Mouse (Mus musculus): Measurements from ENCODE around the gene Junb. TPM values are rescaled to one million over a fixed set of nuclear protein-coding genes. Genes with fewer than 3 reads are reported as not detected.

The Junb gene
- polyA plus RNA-seq, 1 experiment from 2014 or later = 7.5 TPM

GRCm38 (mm10) chr8:84945235-84945632 is 33.3 kb downstream of the Junb start:
- 5% methylated on average over 11 of the region's 11 CpGs for WGBS
- ATAC-seq (ENCODE audit: low FRiP score) = peak; percentile 49
- H3K4me3 ChIP-seq = peak overlapping the region; percentile 51
- H3K4me2 ChIP-seq (replicated peaks) = peak overlapping the region; percentile 67
- no peaks in the 10 kb centered on the region for H3K9me3 ChIP-seq (replicated peaks)
- peaks cover 78% of the 10 kb centered on the region for H3K27me3 ChIP-seq
- peaks cover 27% of the 10 kb centered on the region for H3K4me1 ChIP-seq
- peak overlapping the region; percentile 64; the same call in 1 of the 2 replicates for H3K9ac ChIP-seq
- H3K27ac ChIP-seq = peak overlapping the region; percentile 37; the same call in 1 of the 2 replicates
- H3K36me3 ChIP-seq = no peaks in the 10 kb centered on the region

DNA sequence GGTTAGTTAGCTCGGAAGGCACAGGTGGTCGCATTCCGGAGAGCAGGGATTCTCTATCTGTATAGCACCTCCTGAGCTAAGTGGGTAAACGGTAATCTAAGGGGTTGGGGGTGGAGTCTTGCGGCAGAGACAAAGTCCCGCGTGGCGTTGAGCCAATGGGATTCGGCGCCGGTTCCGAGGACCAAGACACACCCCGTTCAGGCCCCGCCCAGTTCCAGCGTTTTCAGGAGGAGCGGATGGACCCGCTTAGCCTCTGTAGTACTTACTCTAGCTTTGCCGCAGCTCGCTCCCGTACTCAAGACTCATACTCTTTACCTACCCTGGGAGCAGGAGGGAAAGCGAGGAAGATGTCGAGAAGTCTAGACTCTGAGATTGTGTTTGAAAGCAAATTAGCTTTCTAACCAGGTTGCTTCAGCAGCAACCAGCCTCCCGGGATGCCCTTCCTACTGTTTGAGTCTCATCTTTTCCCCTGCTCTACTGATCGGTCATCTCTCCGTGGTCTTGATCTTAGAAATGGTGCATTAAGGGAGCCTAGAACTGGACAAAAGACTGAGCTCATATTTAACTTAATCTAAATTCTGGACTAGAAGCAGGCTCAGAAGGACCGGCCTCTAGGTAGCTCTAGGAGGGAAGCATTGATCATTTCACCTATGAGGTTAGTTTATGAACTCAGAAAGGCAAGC is 33.9 kb downstream of the Junb start:
- Histone ChIP-seq H3K4me1 (peaks cover 27% of the 10 kb centered on the region), H3K4me3 (peak overlapping the region; percentile 51), H3K27me3 (peaks cover 73% of the 10 kb centered on the region), H3K9me3 (replicated peaks) (no peaks in the 10 kb centered on the region), H3K9ac (no peak overlapping the region), H3K4me2 (replicated peaks) (peak overlapping the region; percentile 67), H3K27ac (no peak overlapping the region), H3K36me3 (no peaks in the 10 kb centered on the region)
- peak; percentile 45; the same call in 1 of the 2 replicates for ATAC-seq (ENCODE audit: low FRiP score)
- 4% methylated on average over 26 of the region's 26 CpGs for WGBS

DNA sequence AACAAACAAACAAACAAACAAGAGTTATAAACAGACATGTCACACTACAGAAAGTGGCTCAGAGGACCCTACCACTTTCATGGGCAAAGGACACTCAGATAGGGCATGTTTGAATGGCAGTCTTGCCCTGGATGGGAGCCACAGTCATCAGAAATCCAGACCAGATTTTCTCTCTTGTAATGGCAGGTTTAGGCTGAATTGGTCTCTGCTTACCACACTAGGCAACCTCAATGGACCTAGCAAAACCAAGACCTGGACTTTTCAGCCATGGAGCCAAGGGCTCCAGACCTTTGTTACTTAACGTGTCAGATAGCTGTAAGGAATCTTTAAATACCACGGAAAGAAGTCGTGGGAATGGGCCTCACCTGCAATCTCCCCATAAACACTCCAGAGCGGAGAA is 34.8 kb downstream of the Junb start:
- Histone ChIP-seq H3K4me2 (replicated peaks) (no peak overlapping the region), H3K9ac (no peak overlapping the region), H3K36me3 (no peaks in the 10 kb centered on the region), H3K9me3 (replicated peaks) (no peaks in the 10 kb centered on the region), H3K4me1 (peaks cover 27% of the 10 kb centered on the region), H3K4me3 (no peak overlapping the region), H3K27me3 (peaks cover 68% of the 10 kb centered on the region), H3K27ac (no peak overlapping the region)
- 24% methylated on average over 4 of the region's 4 CpGs for WGBS
- ATAC-seq (ENCODE audit: low FRiP score) = no peak

- Histone ChIP-seq H3K9ac (peak overlapping the region; percentile 89; the same call in 1 of the 2 replicates), H3K4me1 (peaks cover 31% of the 10 kb centered on the region), H3K27ac (peak overlapping the region; percentile 96; the same call in 1 of the 2 replicates), H3K27me3 (peaks cover 58% of the 10 kb centered on the region), H3K9me3 (replicated peaks) (no peaks in the 10 kb centered on the region), H3K4me3 (peak overlapping the region; percentile 70), H3K36me3 (no peaks in the 10 kb centered on the region), H3K4me2 (replicated peaks) (peak overlapping the region; percentile 65)
- no peak for ATAC-seq (ENCODE audit: low FRiP score)
- WGBS = 66% methylated on average over 13 of the region's 13 CpGs
Measured at GRCm38 (mm10) chr8:84937620-84938485, 40.7 kb downstream of the Junb start.

DNA sequence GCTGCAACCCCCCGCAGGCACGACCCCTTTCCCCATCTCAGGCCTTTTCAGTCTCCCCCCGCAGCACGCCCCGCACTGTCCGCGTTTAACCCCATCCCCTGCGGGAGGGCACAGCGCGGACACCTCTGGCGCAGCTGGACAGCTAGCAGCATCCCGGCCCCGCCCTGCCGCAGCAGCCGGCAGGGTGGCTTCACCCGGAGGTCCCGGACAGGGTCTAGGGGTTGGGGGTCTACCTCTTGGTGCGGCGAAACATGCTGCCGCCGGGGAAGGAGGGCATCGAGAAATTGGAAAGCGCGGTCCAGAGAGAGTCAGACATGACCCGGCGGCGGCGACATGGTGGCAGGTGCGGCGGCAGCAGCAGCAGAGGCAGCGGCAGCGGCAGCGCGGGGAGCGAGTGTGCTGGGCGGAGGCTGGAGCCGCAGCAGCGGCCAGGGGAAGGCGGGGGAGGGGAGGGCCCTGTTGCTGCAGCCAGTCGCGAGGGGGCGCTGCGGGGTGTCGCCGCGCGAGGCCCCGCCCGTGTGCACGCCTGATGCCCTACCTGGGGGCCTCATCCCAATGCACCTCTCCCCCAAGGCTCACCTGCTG is 41.5 kb downstream of the Junb start, which contains the start of gene Mast1:
Gene Mast1, minus strand, starts transcription at position 398 of the 585 bp plus-strand sequence.
- H3K9me3 ChIP-seq (replicated peaks) = no peaks in the 10 kb centered on the region
- H3K27ac ChIP-seq = peak within 1 kb of the TSS; percentile 96
- H3K4me1 ChIP-seq = peaks cover 31% of the 10 kb centered on the region
- peak within 1 kb of the TSS; percentile 65 for H3K4me2 ChIP-seq (replicated peaks)
- ATAC-seq (ENCODE audit: low FRiP score) = peak; percentile 72
- H3K9ac ChIP-seq = peak within 1 kb of the TSS; percentile 89
- peaks cover 2% of the 10 kb centered on the region; the same call in 1 of the 2 replicates for H3K36me3 ChIP-seq
- H3K4me3 ChIP-seq = peak within 1 kb of the TSS; percentile 70
- peaks cover 62% of the 10 kb centered on the region for H3K27me3 ChIP-seq
- whole genome bisulfite sequencing = under 1% methylated on average over 49 of the region's 50 CpGs

- Histone ChIP-seq H3K27me3 (peaks cover 67% of the 10 kb centered on the region), H3K9me3 (replicated peaks) (no peaks in the 10 kb centered on the region), H3K27ac (peak overlapping the region; percentile 96), H3K9ac (peak overlapping the region; percentile 89), H3K36me3 (peaks cover 8% of the 10 kb centered on the region; the same call in 1 of the 2 replicates), H3K4me2 (replicated peaks) (peak overlapping the region; percentile 65), H3K4me1 (peaks cover 31% of the 10 kb centered on the region), H3K4me3 (peak overlapping the region; percentile 70)
- peak; percentile 53 for ATAC-seq (ENCODE audit: low FRiP score)
- WGBS = 16% methylated on average over 23 of the region's 23 CpGs
Measured at GRCm38 (mm10) chr8:84936041-84936961, 42.2 kb downstream of the Junb start.

DNA sequence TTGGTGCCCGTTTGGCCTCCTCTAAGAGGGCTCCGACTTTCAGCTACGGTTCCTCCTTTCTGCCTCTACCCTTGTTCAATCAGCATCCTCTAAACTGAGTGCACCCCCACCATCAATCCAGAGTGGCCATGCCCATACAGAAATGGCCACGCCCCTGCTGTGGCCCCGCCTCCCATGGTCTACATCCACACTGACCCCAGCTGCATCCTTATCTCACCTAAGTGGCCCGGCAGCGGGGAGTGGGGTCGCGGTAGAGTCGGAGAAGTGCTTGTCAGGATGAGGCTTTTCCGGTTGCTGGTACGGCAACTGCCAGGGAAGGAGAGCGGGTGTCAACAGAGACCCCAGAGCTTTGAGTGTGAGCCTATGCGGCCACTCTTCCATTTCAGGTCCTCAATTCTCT is 43.0 kb downstream of the Junb start:
- Histone ChIP-seq H3K4me3 (peak overlapping the region; percentile 70), H3K4me2 (replicated peaks) (peak overlapping the region; percentile 65), H3K4me1 (peaks cover 31% of the 10 kb centered on the region), H3K9me3 (replicated peaks) (no peaks in the 10 kb centered on the region), H3K27ac (peak overlapping the region; percentile 53), H3K27me3 (peaks cover 65% of the 10 kb centered on the region), H3K36me3 (peaks cover 13% of the 10 kb centered on the region; the same call in 1 of the 2 replicates), H3K9ac (peak overlapping the region; percentile 89; the same call in 1 of the 2 replicates)
- peak; percentile 29; the same call in 1 of the 2 replicates for ATAC-seq (ENCODE audit: low FRiP score)
- 8% methylated on average over 14 of the region's 14 CpGs for WGBS

DNA sequence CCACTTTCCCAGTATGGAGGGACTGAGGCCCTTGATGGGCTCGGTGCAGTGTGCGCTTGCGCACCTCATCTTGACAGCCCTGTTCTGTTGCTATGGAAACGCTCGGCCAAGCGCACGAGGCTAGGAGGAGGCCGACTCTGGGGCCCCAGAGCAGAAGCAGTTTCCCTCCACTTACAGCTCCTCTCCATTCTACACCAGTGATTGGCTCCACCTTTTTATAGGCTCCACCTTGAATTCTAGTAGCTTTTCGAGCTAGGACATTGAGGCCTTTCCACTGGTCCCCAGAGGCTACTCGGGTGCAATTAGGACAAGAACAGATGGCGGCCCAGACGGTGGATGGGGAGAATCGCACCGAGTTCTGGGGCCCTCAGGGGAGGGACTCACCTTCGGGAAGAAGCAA is 43.7 kb downstream of the Junb start:
- H3K4me2 ChIP-seq (replicated peaks) = peak overlapping the region; percentile 65
- peak overlapping the region; percentile 53 for H3K27ac ChIP-seq
- ATAC-seq (ENCODE audit: low FRiP score) = peak; percentile 61
- H3K9me3 ChIP-seq (replicated peaks) = no peaks in the 10 kb centered on the region
- peak overlapping the region; percentile 89 for H3K9ac ChIP-seq
- H3K27me3 ChIP-seq = peaks cover 68% of the 10 kb centered on the region
- peaks cover 31% of the 10 kb centered on the region for H3K4me1 ChIP-seq
- peak overlapping the region; percentile 70 for H3K4me3 ChIP-seq
- H3K36me3 ChIP-seq = peaks cover 15% of the 10 kb centered on the region; the same call in 1 of the 2 replicates
- WGBS = 2% methylated on average over 15 of the region's 15 CpGs

- H3K27me3 ChIP-seq = peaks cover 76% of the 10 kb centered on the region
- H3K9ac ChIP-seq = peak overlapping the region; percentile 14
Measured at GRCm38 (mm10) chr8:84933767-84934559, 44.6 kb downstream of the Junb start.

GRCm38 (mm10) chr8:84930582-84930981 is 47.9 kb downstream of the Junb start:
- H3K9me3 ChIP-seq (replicated peaks) = no peaks in the 10 kb centered on the region
- H3K27me3 ChIP-seq = peaks cover 67% of the 10 kb centered on the region
- H3K27ac ChIP-seq = no peak overlapping the region
- ATAC-seq (ENCODE audit: low FRiP score) = no peak
- H3K4me3 ChIP-seq = no peak overlapping the region
- 88% methylated on average over 13 of the region's 13 CpGs for WGBS
- H3K9ac ChIP-seq = no peak overlapping the region
- H3K36me3 ChIP-seq = peaks cover 33% of the 10 kb centered on the region
- H3K4me2 ChIP-seq (replicated peaks) = no peak overlapping the region
- H3K4me1 ChIP-seq = peaks cover 32% of the 10 kb centered on the region

More at GRCm38 (mm10) chr8:84933767-84934559, 44.6 kb downstream of the Junb start:
- 78% methylated on average over 16 of the region's 16 CpGs for WGBS
- Histone ChIP-seq H3K9me3 (replicated peaks) (no peaks in the 10 kb centered on the region), H3K36me3 (peaks cover 15% of the 10 kb centered on the region; the same call in 1 of the 2 replicates), H3K4me3 (peak overlapping the region; percentile 70), H3K4me1 (peaks cover 37% of the 10 kb centered on the region), H3K27ac (no peak overlapping the region), H3K4me2 (replicated peaks) (peak overlapping the region; percentile 65)
- no peak for ATAC-seq (ENCODE audit: low FRiP score)

Measured in hindbrain, embryonic 12.5 days (tissue).